Mouse (Mus musculus) CH12.LX (cell line): ENCODE data around the gene Nod1. TPM values are rescaled to one million over a fixed set of nuclear protein-coding genes. Genes with fewer than 3 reads are reported as not detected.

ENCODE experiments used
- DNase-seq: peaks from one replicate; pipeline ENCODE4 v3.0.0-alpha.2; 2013; ENCODE audit errors: extremely low read depth
- H3K27ac ChIP-seq: 2 replicates; pipeline ENCODE4 v1.5.1; 2012; ENCODE audit warnings: low read depth, mild to moderate bottlenecking, control low read depth, moderate library complexity; ENCODE audit not compliant: insufficient read depth
- H3K27me3 ChIP-seq: replicated peaks from 2 replicates; pipeline ENCODE3; 2012; ENCODE audit warnings: inconsistent platforms
- H3K36me3 ChIP-seq, 2 experiments: replicated peaks in 1 of 2; 2 replicates each; pipeline versions ENCODE3 to v1.6.1; 2012; ENCODE audit warnings: inconsistent platforms in 1 of 2, low read length in 1 of 2, mild to moderate bottlenecking in 1 of 2, mixed read lengths in 1 of 2, moderate library complexity in 1 of 2; ENCODE audit not compliant: control insufficient read depth in 1 of 2, insufficient read depth in 1 of 2
- H3K4me1 ChIP-seq, 2 experiments: 2 replicates each; pipeline ENCODE4 v1.6.1; 2012; ENCODE audit warnings: inconsistent platforms in 1 of 2, moderate library complexity in 1 of 2; ENCODE audit not compliant: insufficient read depth in 2 of 2, control insufficient read depth in 1 of 2
- H3K4me2 ChIP-seq: 2 replicates; pipeline ENCODE4 v1.6.1; 2012; ENCODE audit warnings: low read depth, mild to moderate bottlenecking, control low read depth; ENCODE audit not compliant: poor library complexity, insufficient read depth, severe bottlenecking
- H3K4me3 ChIP-seq, 3 experiments: fragments of 150-350 bp in 1 of 3; sonication (generic) in 1 of 3; replicated peaks in 1 of 3; 2 replicates each; pipeline versions ENCODE3 to v1.5.1; 2011 to 2012; ENCODE audit warnings: low read depth in 2 of 3, low read length in 2 of 3, mild to moderate bottlenecking in 2 of 3, moderate library complexity in 2 of 3, control low read depth in 1 of 3, improper control_type of control experiment in 1 of 3, inconsistent platforms in 1 of 3, mixed read lengths in 1 of 3; ENCODE audit not compliant: poor library complexity in 1 of 3
- H3K79me2 ChIP-seq: replicated peaks from 2 replicates; pipeline ENCODE4 v1.6.1; 2012; ENCODE audit warnings: mild to moderate bottlenecking, moderate library complexity; ENCODE audit not compliant: control insufficient read depth, poor library complexity, insufficient read depth, severe bottlenecking; ENCODE audit errors: extremely low read depth
- H3K9ac ChIP-seq: 2 replicates; pipeline ENCODE4 v1.6.1; 2012; ENCODE audit warnings: low read depth, mild to moderate bottlenecking, control low read depth, moderate library complexity; ENCODE audit not compliant: insufficient read depth
- H3K9me3 ChIP-seq: replicated peaks from 2 replicates; pipeline ENCODE3; 2012; ENCODE audit warnings: low read length, inconsistent platforms, mixed read lengths
- BHLHE40 ChIP-seq: IDR thresholded peaks from 2 replicates; pipeline ENCODE4 v1.6.1; 2011; ENCODE audit warnings: mild to moderate bottlenecking, low read depth, low read length, improper control_type of control experiment
- CHD1 ChIP-seq: IDR thresholded peaks from 2 replicates; pipeline ENCODE4 v1.6.1; 2012; ENCODE audit warnings: low read depth, low read length, improper control_type of control experiment, inconsistent platforms
- CHD2 ChIP-seq: IDR thresholded peaks from 2 replicates; pipeline ENCODE4 v1.6.1; 2011; ENCODE audit warnings: low read length, improper control_type of control experiment
- CTCF ChIP-seq, 2 experiments: IDR thresholded peaks in 1 of 2; conservative IDR thresholded peaks in 1 of 2; 2 replicates each; pipeline ENCODE4 v1.5.1; 2011 to 2012; ENCODE audit warnings: low read depth in 2 of 2, low read length in 2 of 2, improper control_type of control experiment in 1 of 2, inconsistent platforms in 1 of 2, mild to moderate bottlenecking in 1 of 2, moderate library complexity in 1 of 2
- ELF1 ChIP-seq: IDR thresholded peaks from 2 replicates; pipeline ENCODE4 v1.6.1; 2014; ENCODE audit warnings: low read depth, mild to moderate bottlenecking, inconsistent platforms, low read length, improper control_type of control experiment
- EP300 ChIP-seq: IDR thresholded peaks from 2 replicates; pipeline ENCODE4 v1.6.1; 2011; ENCODE audit warnings: low read length, improper control_type of control experiment
- ETS1 ChIP-seq: conservative IDR thresholded peaks from 2 replicates; pipeline ENCODE4 v1.6.1; 2012; ENCODE audit warnings: low read depth, mild to moderate bottlenecking, inconsistent platforms, low read length, improper control_type of control experiment, moderate library complexity
- GABPA ChIP-seq: IDR thresholded peaks from 2 replicates; pipeline ENCODE4 v1.6.1; 2012; ENCODE audit warnings: low read depth, low read length, improper control_type of control experiment, inconsistent platforms; ENCODE audit not compliant: insufficient replicate concordance
- HCFC1 ChIP-seq: IDR thresholded peaks from 2 replicates; pipeline ENCODE4 v1.6.1; 2012; ENCODE audit warnings: low read depth, mild to moderate bottlenecking, inconsistent platforms, low read length, improper control_type of control experiment
- IRF4 ChIP-seq: IDR thresholded peaks from 2 replicates; pipeline ENCODE4 v1.6.1; 2014; ENCODE audit warnings: low read depth, mild to moderate bottlenecking, inconsistent platforms, low read length, improper control_type of control experiment
- JUN ChIP-seq: IDR thresholded peaks from 2 replicates; pipeline ENCODE4 v1.6.1; 2011; ENCODE audit warnings: low read depth, mild to moderate bottlenecking, low read length, improper control_type of control experiment, moderate library complexity; ENCODE audit not compliant: insufficient read depth
- JUND ChIP-seq: conservative IDR thresholded peaks from 2 replicates; pipeline ENCODE4 v1.6.1; 2011; ENCODE audit warnings: low read depth, low read length, improper control_type of control experiment
- MAFK ChIP-seq: IDR thresholded peaks from 2 replicates; pipeline ENCODE4 v1.6.1; 2011; ENCODE audit warnings: low read length, improper control_type of control experiment; ENCODE audit not compliant: insufficient replicate concordance
- MAZ ChIP-seq: IDR thresholded peaks from 2 replicates; pipeline ENCODE4 v1.6.1; 2012; ENCODE audit warnings: low read depth, mild to moderate bottlenecking, inconsistent platforms, low read length, improper control_type of control experiment, moderate library complexity
- MEF2A ChIP-seq: IDR thresholded peaks from 2 replicates; pipeline ENCODE4 v1.6.1; 2014; ENCODE audit warnings: low read depth, mild to moderate bottlenecking, inconsistent platforms, low read length, improper control_type of control experiment, borderline replicate concordance
- MXI1 ChIP-seq: IDR thresholded peaks from 2 replicates; pipeline ENCODE4 v1.6.1; 2011; ENCODE audit warnings: mild to moderate bottlenecking, low read depth, low read length, improper control_type of control experiment
- NRF1 ChIP-seq: IDR thresholded peaks from 2 replicates; pipeline ENCODE4 v1.6.1; 2014; ENCODE audit warnings: low read depth, mild to moderate bottlenecking, inconsistent platforms, low read length, improper control_type of control experiment, moderate library complexity
- PAX5 ChIP-seq: IDR thresholded peaks from 2 replicates; pipeline ENCODE4 v1.6.1; 2012; ENCODE audit warnings: low read length, inconsistent platforms, mixed read lengths
- POLR2A ChIP-seq: IDR thresholded peaks from 2 replicates; pipeline ENCODE4 v1.6.1; 2011; ENCODE audit warnings: low read depth, mild to moderate bottlenecking, improper control_type of control experiment, low read length
- POLR2AphosphoS2 ChIP-seq: IDR thresholded peaks from 2 replicates; pipeline ENCODE4 v1.6.1; 2011; ENCODE audit warnings: low read depth, low read length, improper control_type of control experiment
- SIN3A ChIP-seq: IDR thresholded peaks from 2 replicates; pipeline ENCODE4 v1.6.1; 2012; ENCODE audit warnings: low read length, improper control_type of control experiment, inconsistent platforms
- SMC3 ChIP-seq: IDR thresholded peaks from 2 replicates; pipeline ENCODE4 v1.6.1; 2011; ENCODE audit warnings: low read depth, low read length, improper control_type of control experiment
- USF1 ChIP-seq: IDR thresholded peaks from 2 replicates; pipeline ENCODE4 v1.6.1; 2014; ENCODE audit warnings: low read depth, mild to moderate bottlenecking, inconsistent platforms, low read length, improper control_type of control experiment
- USF2 ChIP-seq: conservative IDR thresholded peaks from 2 replicates; pipeline ENCODE4 v1.6.1; 2011; ENCODE audit warnings: low read depth, low read length, improper control_type of control experiment
- ZC3H11A ChIP-seq: IDR thresholded peaks from 2 replicates; pipeline ENCODE4 v1.6.1; 2012; ENCODE audit warnings: low read depth, mild to moderate bottlenecking, inconsistent platforms, low read length, improper control_type of control experiment
- ZMIZ1 ChIP-seq: IDR thresholded peaks from 2 replicates; pipeline ENCODE4 v1.6.1; 2012; ENCODE audit warnings: low read depth, mild to moderate bottlenecking, inconsistent platforms, low read length, improper control_type of control experiment
- ZNF384 ChIP-seq: IDR thresholded peaks from 2 replicates; pipeline ENCODE4 v1.6.1; 2012; ENCODE audit warnings: low read depth, low read length, improper control_type of control experiment, inconsistent platforms
- dilution Hi-C: fragments of 300-500 bp; cut with MboI; formaldehyde crosslinking; loops from 2 replicates; pipeline ENCODE4 v1.14.3; 2020; ENCODE audit warnings: low sequenced_read_pairs; ENCODE audit not compliant: extremely low pct_unique_long_range_greater_than_20kb, extremely low pct_ligation_motif_present
- in situ Hi-C: fragments of 300-500 bp; cut with MboI; formaldehyde crosslinking; loops from 3 replicates; pipeline ENCODE4 v1.14.3; 2019; ENCODE audit warnings: low sequenced_read_pairs, low pct_ligation_motif_present, low pct_unique_long_range_greater_than_20kb, mixed read lengths
- polyA plus RNA-seq: library from polyadenylated mRNA; unstranded; fragments of >175 nt; gene quantifications from 2 replicates; pipeline ENCODE4 v1.2.1, GENCODE M21; 2012; ENCODE audit warnings: low read depth; ENCODE audit not compliant: insufficient read length
- total RNA-seq, 2 experiments: library from RNA; depleted of rRNA; stranded (reverse); fragments of 300-350 nt in 1 of 2; fragments of >200 nt in 1 of 2; gene quantifications; 2 replicates each; pipeline ENCODE4 v1.2.3; 2012 to 2014

The Nod1 gene
- total and polyA plus RNA-seq, 3 experiments, result 0.29 to 0.46 (median 0.30) TPM

DNA sequence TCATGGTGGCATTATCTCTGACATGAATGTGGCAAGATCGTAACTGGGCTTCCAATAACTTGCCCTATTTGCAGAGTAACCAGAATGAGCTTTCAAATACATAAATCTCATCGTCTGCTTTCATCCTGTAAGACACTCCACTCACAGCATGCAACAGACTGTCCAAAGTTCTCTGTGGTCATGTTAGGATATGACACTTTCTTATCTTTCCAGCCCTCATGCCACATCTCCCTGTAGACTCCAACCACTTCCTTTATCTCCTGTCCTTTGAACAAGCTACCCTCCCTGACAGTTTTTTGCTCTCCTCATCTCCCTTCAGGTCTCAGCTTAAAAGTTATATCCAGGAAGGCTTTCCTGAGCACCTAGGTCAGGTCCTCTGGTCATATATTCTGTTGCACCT is 18.8 kb upstream of the Nod1 start:
- Histone ChIP-seq H3K4me2 (no peak overlapping the region), H3K9me3 (no peaks in the 10 kb centered on the region), H3K4me1 (peaks cover 3 to 16% of the 10 kb centered on the region in 2 experiments)
- dilution Hi-C loops, result no loop called here
- TF ChIP-seq ZMIZ1 (no peak), ETS1 (no peak), EP300 (no peak), USF2 (no peak), SIN3A (no peak), MAZ (no peak), CHD1 (no peak), ZNF384 (no peak), IRF4 (no peak), MEF2A (no peak), SMC3 (no peak), MAFK (no peak), ZC3H11A (no peak), BHLHE40 (no peak), JUND (no peak), POLR2A (no peak), USF1 (no peak), JUN (no peak)
- TF ChIP-seq, all 38 proteins: peak for 0
- H3K4me3 ChIP-seq, result no peak overlapping the region
- no peaks in the 10 kb centered on the region for H3K27me3 ChIP-seq
- in situ Hi-C loops, result loop anchor here (5.0 kb wide), 1 partner anchor 179 kb away; no protein-coding TSS in a partner anchor
- no peaks in the 10 kb centered on the region for H3K79me2 ChIP-seq
- peak; percentile 6 for DNase-seq
- H3K27ac ChIP-seq, result no peak overlapping the region
- H3K9ac ChIP-seq, result no peak overlapping the region
- H3K36me3 ChIP-seq, result peaks cover 0 to 15% of the 10 kb centered on the region in 2 experiments

DNA sequence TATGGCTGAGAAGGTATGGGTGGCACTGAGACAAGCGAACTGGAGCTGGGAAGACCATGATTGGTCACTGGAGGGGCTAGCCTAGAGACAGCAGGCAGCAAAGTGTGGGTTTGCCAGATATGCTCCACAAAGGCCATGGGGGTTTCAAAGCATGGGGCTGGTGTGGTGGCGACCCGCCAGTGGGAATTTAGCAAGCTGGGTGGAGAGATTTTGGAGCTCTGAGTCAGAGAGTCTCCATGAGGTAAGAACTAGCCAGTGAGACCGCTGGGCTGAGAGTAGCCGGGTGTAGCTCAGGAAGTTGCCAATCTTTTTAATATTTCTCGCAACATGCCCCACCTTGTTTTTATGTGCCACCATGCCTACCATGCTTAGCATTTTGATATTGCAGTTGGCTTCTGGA is 15.7 kb upstream of the Nod1 start:
- Histone ChIP-seq H3K36me3 (peaks cover 5 to 42% of the 10 kb centered on the region in 2 experiments), H3K9ac (no peak overlapping the region), H3K4me1 (peaks cover 3 to 13% of the 10 kb centered on the region in 2 experiments), H3K9me3 (no peaks in the 10 kb centered on the region), H3K79me2 (no peaks in the 10 kb centered on the region), H3K4me2 (no peak overlapping the region), H3K4me3 (no peak overlapping the region), H3K27me3 (no peaks in the 10 kb centered on the region), H3K27ac (no peak overlapping the region)
- DNase-seq, result no peak
- in situ Hi-C loops, result no loop called here
- TF ChIP-seq NRF1, result no peak
- no peak for TF ChIP-seq GABPA
- no peak for TF ChIP-seq SIN3A
- TF ChIP-seq ZMIZ1, result no peak
- TF ChIP-seq HCFC1, result no peak
- TF ChIP-seq SMC3, result no peak
- TF ChIP-seq CTCF (conservative IDR thresholded peaks at IDR 0.05 in 1 of 2, IDR thresholded peaks at IDR 0.05 in 1 of 2; ENCODE audit: low read depth in 2 of 2, low read length in 2 of 2), result no peak
- no peak for TF ChIP-seq CHD2
- TF ChIP-seq POLR2AphosphoS2, result no peak
- TF ChIP-seq MXI1, result no peak
- no peak for TF ChIP-seq CHD1
- TF ChIP-seq PAX5, result no peak
- TF ChIP-seq ELF1, result no peak
- dilution Hi-C loops, result no loop called here
